Mouse (Mus musculus) left cerebral cortex, adult 9 months (tissue): ENCODE results near the gene Plcb1.

Experiments used
- DNase-seq, 2 experiments: peaks; one replicate each; pipeline ENCODE4 v3.0.0; 2022; ENCODE audit warnings: low spot score in 2 of 2

Gene Plcb1

DNA sequence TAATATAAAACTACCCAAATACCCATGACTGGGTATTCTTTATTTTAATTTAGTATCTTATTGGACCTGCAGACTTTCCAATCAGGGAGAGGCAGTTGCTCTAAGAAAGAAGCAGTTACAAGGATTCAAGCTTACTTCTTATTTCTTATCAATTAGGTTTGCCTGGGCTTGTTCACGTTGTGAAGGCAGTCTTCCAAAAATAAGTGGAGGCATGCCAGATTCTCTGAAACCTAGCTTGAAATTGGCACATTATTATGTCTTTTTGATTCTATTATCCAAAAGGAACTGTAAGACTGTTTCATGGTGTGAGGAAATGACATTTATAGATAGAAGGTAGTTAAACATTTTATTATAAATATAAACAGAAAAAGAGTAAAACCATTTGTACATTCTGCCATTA lies 721.2 kb downstream of the Plcb1 start:
- DNase-seq, result no peak

DNA sequence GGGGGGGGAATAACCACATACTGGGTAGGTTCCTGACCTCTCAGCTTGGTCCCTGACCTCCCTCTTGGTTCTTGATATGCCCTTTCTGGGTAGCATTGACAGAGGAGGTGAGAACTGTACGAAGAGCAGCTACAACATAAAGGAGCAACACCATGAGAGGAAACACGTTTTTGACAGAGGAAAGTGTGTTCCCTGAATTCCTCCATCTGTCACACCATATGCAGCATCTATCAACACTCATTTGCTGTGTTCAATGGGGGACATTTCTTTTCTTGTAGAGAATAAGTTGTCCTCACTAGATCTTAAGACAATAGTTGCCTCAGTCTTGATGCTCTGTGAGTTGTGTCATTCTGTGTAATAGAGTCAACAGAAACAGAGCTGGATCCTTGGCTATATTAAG lies 733.1 kb downstream of the Plcb1 start:
- DNase-seq, result no peak
